Mouse (Mus musculus) v-Abl transformed pro-B cells (cell line): ENCODE results near the gene Pld6.

Experiments
- in situ Hi-C, 2 experiments: fragments of 400-800 bp; cut with MboI; formaldehyde crosslinking; loops; one replicate each; pipeline ENCODE4 v1.15.1; 2025; ENCODE audit not compliant: unreplicated experiment in 2 of 2

Pld6 gene

DNA sequence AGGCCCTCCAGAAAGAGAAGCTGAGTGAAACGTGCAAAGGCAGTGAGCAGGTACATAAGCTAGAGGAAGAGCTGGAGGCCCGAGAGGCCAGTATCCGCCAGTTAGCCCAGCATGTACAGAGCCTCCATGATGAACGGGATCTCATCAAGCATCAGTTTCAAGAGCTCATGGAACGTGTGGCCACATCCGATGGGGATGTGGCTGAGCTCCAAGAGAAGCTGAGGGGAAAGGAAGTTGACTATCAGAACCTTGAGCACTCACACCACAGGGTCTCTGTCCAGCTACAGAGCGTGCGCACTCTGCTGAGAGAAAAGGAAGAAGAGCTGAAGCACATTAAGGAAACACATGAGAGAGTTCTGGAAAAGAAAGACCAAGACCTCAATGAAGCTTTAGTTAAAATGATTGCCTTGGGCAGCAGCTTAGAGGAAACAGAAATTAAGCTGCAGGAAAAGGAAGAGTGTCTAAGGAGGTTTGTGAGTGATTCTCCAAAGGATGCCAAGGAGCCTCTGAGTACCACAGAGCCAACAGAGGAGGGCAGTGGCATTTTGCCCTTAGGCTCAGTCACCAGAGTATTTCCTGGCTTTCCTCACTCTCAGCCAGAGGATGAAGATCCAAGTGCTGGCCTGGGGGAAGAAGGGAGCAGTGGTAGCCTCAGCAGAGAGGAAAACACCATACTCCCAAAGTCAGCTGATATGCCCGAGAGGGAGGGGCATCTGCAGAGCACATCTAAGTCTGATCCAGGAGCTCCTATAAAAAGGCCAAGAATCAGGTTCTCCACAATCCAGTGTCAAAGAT lies 29.1 kb downstream of the Pld6 start:
- in situ Hi-C loops = no loop called here

GRCm38 (mm10) chr11:59756351-59756750 lies 31.1 kb downstream of the Pld6 start:
- in situ Hi-C loops = no loop called here

GRCm38 (mm10) chr11:59754504-59754903 lies 32.9 kb downstream of the Pld6 start:
- in situ Hi-C loops = no loop called here

GRCm38 (mm10) chr11:59749050-59749449 lies 38.4 kb downstream of the Pld6 start:
- in situ Hi-C loops = loop anchor here (5.0 to 25.0 kb wide), 4 partner anchors 127 to 444 kb away; partner anchors contain the start of genes Wnt9a (in 2 of the 2) and Zkscan17 (in 1 of the 2)

- in situ Hi-C loops = loop anchor here (5.0 to 25.0 kb wide), 4 partner anchors 124 to 442 kb away; partner anchors contain the start of genes Wnt9a (in 2 of the 2) and Zkscan17 (in 1 of the 2)
These were observed 40.8 kb downstream of the Pld6 start for GRCm38 (mm10) chr11:59746614-59747013.

DNA sequence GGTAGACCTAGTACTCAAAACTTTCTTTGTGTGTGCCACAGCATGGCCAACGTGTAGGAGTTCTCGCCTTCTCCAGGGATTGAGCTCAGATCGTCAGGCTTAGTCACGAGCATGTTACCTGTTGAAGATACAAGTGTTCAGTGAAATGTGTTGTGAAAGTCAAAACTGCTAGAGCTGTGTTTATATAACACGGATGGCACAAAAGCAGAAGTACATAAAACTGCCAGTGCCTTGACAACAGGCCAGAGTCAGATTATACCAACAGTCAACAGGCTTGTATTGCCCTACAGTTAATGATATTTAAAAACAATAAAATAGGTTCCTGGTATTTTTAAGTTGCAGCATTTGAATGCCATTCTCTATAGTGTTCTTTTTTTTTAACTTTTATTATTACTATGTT lies 41.6 kb downstream of the Pld6 start:
- in situ Hi-C loops = loop anchor here (5.0 to 25.0 kb wide), 4 partner anchors 124 to 441 kb away; partner anchors contain the start of genes Wnt9a (in 2 of the 2) and Zkscan17 (in 1 of the 2)

DNA sequence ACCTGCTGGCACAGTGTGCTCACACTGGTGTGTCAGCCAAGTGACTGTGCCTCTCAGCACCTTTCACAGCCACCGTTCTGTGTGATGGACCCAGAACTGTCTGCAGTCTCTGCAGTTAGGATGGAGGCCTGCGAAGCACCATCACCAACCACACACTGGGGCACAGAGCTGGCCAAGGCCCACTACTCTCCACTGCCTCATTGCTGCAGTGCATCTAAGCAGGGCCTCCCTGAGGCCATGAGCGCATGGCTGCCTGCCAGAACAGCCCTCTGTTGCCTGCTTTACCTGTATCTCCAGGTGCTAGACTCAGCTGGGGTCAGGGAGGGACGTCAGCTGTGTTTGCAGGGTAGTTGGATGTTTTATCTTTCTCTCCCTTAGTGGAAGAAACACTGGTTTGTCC lies 43.1 kb downstream of the Pld6 start:
- in situ Hi-C loops = loop anchor here (10.0 to 25.0 kb wide), 3 partner anchors 220 to 440 kb away; partner anchors contain the start of genes Wnt9a (in 2 of the 2) and Zkscan17 (in 1 of the 2)

- in situ Hi-C loops = loop anchor here (10.0 to 25.0 kb wide), 3 partner anchors 219 to 439 kb away; partner anchors contain the start of genes Wnt9a (in 2 of the 2) and Zkscan17 (in 1 of the 2)
These were observed 43.7 kb downstream of the Pld6 start for GRCm38 (mm10) chr11:59743712-59744111.

DNA sequence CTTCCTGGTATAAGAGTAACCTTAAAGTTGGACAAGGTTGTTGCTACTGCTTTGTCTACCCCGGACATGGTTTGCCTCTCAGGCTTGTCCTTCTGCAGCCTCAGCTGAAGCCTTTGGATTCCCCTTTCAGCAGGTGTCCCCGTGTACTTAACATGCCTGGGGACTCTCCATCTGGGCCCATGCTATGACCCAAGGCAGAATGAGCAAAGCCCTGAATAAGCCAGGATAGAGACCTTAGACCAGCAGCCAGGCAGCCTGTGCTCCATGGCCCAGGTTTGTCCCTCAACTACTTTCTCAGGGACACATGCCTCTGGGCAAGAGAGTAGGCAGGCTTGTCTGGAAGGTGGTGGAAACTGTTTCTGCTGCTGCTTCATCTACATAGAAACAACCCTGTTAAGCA lies 44.1 kb downstream of the Pld6 start:
- in situ Hi-C loops = loop anchor here (10.0 to 25.0 kb wide), 3 partner anchors 219 to 439 kb away; partner anchors contain the start of genes Wnt9a (in 2 of the 2) and Zkscan17 (in 1 of the 2)

DNA sequence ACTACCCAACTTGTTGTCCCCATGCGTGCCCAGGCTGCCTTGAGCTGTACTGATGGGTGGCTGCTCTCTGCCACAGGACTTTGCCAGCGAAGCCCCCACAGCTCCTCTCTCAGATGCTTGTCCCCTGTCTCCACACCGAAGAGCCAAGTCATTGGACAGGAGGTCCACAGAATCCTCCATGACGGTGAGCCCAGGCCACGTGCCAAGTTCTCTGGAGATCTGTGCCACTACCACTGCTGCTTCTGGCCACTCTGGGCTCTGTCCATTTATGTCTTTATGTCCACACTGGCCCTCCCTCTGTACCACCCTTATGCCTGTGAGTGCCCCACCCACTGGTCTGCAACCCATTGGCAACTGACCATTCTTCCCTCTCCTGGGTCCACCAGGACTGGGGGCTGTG lies 45.5 kb downstream of the Pld6 start:
- in situ Hi-C loops = loop anchor here (10.0 to 25.0 kb wide), 3 partner anchors 217 to 437 kb away; partner anchors contain the start of genes Wnt9a (in 2 of the 2) and Zkscan17 (in 1 of the 2)

GRCm38 (mm10) chr11:59739996-59740395 lies 47.4 kb downstream of the Pld6 start:
- in situ Hi-C loops = loop anchor here (10.0 to 25.0 kb wide), 3 partner anchors 215 to 435 kb away; partner anchors contain the start of genes Wnt9a (in 2 of the 2) and Zkscan17 (in 2 of the 2)

- in situ Hi-C loops = loop anchor here in 1 of 2 experiments (10.0 to 25.0 kb wide), 2 partner anchors 212 to 425 kb away; partner anchors contain the start of genes Wnt9a and Zkscan17
These were observed 50.2 kb downstream of the Pld6 start for GRCm38 (mm10) chr11:59737250-59737649.

DNA sequence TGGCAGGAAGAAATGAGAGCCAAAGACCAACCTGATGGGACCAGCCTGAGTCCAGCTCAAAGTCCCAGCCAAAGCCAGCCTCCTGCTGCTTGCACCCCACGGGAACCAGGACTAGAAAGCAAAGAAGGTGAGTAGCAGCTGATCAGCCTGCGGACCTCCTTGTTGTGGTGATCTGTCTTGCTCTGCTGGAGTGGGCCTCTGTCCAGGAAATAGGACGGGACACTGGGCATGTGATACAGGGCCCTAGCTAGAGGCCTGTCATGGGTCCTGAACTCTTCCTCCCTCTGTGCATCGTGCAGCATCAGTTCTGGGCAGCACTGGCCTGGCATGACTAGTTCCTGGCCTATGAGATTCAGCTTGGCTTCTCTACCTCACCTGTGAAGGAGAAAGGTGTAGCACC lies 51.5 kb downstream of the Pld6 start:
- in situ Hi-C loops = loop anchor here in 1 of 2 experiments (10.0 to 25.0 kb wide), 2 partner anchors 211 to 424 kb away; partner anchors contain the start of genes Wnt9a and Zkscan17

- in situ Hi-C loops = loop anchor here in 1 of 2 experiments (10.0 to 25.0 kb wide), 2 partner anchors 210 to 422 kb away; partner anchors contain the start of genes Wnt9a and Zkscan17
These were observed 53.1 kb downstream of the Pld6 start for GRCm38 (mm10) chr11:59734335-59734734.
